Mouse (Mus musculus): Measurements from ENCODE around the gene Zfp286.

DNA sequence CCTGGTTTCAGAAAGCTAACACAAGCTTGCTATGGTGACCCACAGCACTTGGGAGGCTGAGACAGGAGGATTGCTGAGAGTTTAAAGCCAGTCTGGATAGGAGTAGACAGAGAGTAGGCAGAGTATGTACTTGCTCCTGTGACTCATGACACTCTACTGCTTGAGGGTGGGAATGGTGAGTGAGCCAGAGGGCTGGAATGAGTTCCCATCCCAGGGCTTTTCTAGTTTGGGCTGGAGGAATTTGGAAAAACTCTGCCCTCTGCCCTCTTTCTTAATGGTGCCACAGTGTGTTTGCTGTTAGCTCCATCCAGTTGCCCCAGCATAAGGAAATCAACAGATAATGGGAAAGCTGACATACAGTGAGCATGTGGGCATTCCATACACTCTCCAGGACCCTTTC is 42.6 kb upstream of the Zfp286 start:
- TF ChIP-seq CTCF (IDR thresholded peaks at IDR 0.05; ENCODE audit: low read depth) (no peak), EP300 (IDR thresholded peaks at IDR 0.05; ENCODE audit: low read depth) (no peak)

Data from liver, postnatal 0 days (tissue).